Mouse (Mus musculus) heart, postnatal 25 days (tissue): ENCODE results near the gene C130026I21Rik. TPM values are rescaled to one million over a fixed set of nuclear protein-coding genes. Genes with fewer than 3 reads are reported as not detected.
"Not testable (repeated sequence)": the region's sequence is repeated elsewhere in the genome, so short reads cannot be mapped to it uniquely, and the experiment has no call there.

Source experiments
- DNase-seq: peaks from one replicate; pipeline ENCODE4 v3.0.0; 2022; ENCODE audit warnings: low spot score
- intact Hi-C: fragments of 180-260 bp; cut with DNase I; formaldehyde crosslinking; loops from one replicate; pipeline ENCODE4 v1.15.1; 2025
- total RNA-seq, 2 experiments: library from RNA; stranded (reverse); gene quantifications; 2 replicates each; pipeline ENCODE4 v1.2.3; 2021

The C130026I21Rik gene
- total RNA-seq, 2 experiments from 2014 or later: 0.73 TPM

DNA sequence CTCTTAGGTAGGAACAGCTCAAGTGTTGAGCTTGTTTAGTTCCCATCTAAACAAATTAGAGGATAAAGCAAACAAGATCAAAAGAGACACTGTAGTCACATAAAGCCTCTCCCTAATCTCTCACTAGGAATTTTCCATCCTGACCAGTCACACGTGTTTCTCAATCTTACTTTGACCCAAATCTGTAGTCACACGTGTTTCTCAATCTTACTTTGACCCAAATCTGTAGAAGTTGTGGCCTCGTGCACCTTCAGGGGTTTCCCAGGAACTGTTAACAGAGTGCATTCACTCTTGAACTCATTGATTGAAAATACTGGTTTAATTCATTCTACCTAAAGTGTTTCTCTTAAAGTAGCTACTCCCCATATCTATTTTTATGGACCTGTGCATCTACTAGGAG is 197.3 kb downstream of the C130026I21Rik start:
- intact Hi-C loops, DNase-seq: not testable (repeated sequence)

DNA sequence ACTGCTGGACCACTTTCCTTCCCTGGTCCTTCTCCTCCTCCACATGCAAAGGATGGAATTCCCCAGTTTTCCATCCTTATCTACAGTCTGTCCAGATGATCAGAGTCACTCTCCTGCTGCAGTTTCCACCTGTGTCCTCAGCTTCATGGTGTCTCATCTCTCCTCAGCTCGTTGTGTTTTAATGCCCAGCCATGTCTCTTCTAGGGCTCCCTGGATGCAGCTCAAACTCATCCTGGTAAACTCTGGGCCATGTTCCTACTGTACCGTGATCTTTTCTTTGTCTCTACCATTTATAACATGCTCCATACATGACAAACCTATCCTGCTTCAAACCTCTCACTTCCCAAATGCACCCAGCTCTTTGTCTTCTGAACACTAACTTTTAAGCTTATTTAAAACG is 198.7 kb downstream of the C130026I21Rik start:
- DNase-seq, intact Hi-C loops: not testable (repeated sequence)

DNA sequence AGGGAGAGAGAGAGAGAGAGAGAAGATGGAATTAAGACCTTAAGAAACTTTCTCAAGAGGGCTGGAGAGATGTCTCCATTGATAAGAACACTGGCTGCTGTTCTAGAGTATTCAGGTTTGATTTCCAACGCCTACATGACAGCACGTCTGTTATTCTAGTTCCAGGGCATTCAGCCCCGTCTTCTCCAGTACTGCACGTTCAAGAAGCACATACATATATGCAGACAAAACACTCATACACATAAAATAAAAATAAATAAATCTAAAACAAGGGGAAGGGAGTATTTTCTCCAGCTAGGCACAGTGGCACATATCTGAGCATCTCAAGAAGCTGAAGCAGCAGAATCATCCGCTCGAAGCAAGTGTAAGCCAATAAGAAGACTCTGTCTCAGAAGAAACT is 234.6 kb downstream of the C130026I21Rik start:
- DNase-seq, intact Hi-C loops: not testable (repeated sequence)

DNA sequence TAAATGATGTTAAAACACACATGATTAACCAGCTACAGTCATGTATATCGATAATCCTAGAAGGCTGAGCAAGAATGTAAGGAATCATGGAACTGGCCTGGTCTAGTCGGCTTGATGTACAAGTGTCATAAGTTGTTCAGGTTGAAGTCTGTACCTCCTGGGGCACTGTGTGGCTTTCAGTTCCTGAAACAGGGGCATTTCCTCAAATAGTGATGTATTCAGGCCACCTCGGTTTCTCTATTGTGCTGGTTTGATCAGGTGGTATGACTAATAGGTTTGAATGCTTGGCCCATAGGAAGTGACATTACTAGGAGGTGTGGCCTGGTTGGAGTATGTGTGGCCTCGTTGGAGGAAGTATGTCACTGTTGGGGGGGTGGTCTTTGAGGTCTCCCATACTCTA is 236.0 kb downstream of the C130026I21Rik start:
- intact Hi-C loops, DNase-seq: not testable (repeated sequence)

DNA sequence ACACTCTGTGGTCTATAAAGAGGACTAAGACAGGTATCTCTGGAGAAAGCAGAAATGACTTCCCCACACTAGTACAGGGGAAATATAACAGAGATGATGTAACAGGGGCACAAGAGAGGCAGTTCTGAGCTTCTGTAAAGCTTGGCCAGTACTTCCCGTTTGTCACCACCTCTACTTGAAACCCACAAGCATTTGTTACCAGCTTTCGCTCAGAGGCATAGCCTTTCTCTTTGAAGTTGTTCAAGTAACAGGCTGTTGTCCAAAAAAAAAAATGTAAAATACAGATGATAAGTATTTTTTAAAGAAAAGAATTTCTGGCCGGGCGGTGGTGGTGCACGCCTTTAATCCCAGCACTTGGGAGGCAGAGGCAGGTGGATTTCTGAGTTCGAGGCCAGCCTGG is 236.8 kb downstream of the C130026I21Rik start:
- intact Hi-C loops: not testable (repeated sequence)

DNA sequence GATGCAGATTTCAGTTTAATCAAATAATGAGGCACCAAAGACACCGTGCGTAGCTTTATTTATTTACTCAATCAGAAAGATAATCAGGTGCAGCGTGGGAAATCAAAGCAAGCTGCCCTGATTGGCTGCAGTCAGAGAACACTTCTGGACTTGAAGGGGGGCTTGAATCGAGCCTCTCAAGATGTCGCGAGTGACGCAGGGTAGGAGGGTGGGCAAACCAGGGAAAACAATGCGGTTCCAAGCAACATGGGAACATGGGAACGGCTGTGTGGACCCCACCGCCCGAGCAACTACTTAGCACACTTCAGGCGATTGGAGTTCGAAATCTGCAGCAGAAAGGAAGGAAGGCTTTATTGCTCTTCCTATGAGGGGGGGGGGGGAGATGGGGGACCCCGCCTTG is 240.2 kb downstream of the C130026I21Rik start:
- intact Hi-C loops, DNase-seq: not testable (repeated sequence)

More for the DNA sequence above, 236.8 kb downstream of the C130026I21Rik start:
- DNase-seq: not testable (repeated sequence)

DNA sequence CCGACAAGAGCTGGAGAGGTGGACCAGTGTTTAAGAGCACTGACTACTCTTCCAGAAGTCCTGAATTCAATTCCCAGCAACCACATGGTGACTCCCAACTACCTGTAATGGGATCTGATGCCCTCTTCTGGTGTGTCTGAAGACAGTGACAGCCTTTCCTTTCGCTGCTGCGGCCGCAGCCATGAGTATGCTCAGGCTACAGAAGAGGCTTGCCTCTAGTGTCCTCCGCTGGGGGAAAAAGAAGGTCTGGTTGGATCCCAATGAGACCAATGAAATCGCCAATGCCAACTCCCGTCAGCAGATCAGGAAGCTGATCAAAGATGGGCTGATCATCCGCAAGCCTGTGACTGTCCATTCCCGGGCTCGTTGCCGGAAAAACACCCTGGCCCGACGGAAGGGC is 258.4 kb downstream of the C130026I21Rik start:
- DNase-seq, intact Hi-C loops: not testable (repeated sequence)

DNA sequence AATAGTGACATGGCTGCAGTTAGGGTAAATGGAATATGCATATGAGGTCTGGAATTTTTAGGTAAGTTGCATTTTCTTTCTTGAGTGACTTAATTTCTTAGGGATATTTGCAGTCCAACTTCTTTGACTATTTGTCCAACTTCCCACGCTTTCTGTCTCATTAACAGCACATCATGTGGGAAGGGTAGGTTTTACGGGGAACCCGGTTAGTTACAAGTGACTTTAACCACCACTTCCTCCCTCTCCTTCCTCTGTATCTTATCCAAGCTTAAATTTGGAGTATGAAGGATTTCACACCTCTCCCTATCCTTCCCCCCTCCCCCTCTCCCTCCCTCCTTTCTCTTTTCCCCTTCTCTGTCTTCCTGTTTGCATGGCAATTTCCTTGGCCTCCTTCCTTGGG is 259.4 kb downstream of the C130026I21Rik start:
- intact Hi-C loops, DNase-seq: not testable (repeated sequence)

DNA sequence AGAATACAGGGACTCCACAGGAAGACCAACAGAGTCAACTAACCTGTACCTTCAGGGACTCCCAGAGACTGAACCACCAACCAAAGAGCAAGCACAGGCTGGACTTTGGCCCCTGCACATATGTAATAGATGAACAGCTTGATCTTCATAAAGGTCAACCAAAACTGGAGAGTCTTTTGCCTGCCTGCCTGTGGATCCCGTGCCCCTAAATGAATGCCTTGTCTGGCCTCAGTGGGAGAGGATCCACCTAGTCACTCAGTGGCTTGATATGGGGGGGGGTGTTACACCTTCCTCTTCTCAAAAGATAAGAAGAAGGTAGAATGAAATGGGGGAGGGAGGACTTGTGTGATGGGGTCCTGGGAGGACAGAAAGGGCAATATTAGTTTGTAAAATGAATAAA is 262.6 kb downstream of the C130026I21Rik start:
- DNase-seq, intact Hi-C loops: not testable (repeated sequence)

DNA sequence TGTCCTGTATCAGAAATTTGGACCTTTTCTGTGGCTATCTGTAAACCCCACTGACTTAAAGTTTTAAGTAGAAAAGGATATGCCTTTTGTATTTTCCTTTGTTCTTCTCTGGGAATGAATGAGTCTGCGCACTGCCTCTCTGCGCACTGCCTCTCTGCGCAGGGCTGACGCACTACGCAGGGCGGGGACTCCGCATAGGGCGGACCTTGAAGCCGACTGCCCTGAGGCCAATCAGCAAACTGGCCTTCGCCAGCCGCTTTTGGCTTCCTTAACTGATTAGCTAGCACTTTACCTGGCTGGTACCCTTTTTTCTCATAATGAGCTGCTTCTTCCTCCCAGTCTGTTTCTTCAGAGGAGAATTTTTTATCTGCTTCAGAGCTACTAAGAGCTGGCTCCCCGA is 271.1 kb downstream of the C130026I21Rik start:
- DNase-seq, intact Hi-C loops: not testable (repeated sequence)

DNA sequence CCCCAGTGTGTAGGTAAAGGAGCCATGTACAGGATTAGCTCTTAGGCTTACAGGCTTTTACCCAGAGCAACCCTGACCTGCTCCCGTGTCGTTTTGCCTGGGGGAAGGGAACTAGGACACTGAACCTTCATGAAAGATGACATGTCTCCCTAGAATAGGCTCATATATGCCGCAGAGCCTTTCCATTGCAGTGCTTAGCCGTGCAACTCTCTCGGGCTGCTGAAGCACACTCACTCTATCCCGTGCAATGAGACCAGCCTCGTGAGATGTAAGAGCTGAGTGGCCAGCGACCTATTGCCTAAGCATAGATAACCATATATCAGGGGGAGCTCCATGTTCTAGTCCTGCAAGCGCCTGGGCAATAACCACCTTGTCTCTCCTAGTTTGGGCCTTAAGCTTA is 274.1 kb downstream of the C130026I21Rik start:
- DNase-seq, intact Hi-C loops: not testable (repeated sequence)

DNA sequence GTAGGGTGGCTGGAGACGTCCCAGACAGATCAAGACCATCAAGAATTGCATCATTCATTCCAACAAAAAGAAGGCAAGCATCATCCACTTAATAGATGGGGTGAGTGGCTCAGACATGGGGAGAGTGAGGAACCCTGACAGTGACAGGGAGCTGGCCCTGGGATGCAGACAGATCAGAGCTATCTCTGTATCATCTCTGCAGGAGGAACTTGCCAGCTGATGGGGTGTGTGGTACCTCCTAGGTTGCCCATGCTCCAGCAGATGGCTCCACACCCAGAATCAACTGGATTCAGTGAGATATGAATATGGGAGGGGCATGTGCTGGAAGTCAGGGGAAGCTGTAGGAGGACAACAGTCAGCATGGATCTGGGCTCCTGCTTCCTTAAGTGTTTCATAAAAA is 275.9 kb downstream of the C130026I21Rik start:
- intact Hi-C loops: not testable (repeated sequence)

DNA sequence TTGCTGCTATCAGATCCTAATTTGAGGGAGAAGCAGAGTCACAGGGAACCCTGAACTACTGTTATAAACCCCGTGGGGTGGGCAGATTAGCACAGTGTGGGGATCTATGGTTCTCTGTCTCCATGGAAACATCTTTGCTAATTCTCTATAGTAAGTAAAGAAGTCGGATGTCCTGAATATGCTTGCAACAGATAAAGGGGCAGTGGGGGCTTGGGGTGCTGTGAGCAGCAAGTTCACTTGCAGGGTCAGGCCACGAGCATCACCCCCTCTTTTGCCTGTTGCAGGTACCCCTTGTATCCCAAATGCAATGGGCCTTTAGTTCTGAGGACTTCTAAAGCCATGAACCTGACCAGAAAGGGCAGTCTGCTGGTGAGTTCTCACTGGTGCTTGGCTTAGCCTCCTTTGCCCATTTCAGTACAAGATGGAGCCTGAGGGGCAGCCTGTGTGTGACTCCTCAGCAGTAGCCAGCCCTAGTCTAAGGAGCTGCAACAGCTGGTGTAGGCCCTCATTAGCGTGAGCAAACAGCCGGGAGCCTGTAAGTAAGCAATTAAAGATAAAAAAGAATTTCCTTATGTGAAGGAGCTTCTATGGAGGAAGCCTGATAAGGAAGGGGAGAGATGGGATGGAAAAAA is 276.6 kb downstream of the C130026I21Rik start:
- intact Hi-C loops, DNase-seq: not testable (repeated sequence)

More for the DNA sequence above, 275.9 kb downstream of the C130026I21Rik start:
- not testable (repeated sequence) for DNase-seq

DNA sequence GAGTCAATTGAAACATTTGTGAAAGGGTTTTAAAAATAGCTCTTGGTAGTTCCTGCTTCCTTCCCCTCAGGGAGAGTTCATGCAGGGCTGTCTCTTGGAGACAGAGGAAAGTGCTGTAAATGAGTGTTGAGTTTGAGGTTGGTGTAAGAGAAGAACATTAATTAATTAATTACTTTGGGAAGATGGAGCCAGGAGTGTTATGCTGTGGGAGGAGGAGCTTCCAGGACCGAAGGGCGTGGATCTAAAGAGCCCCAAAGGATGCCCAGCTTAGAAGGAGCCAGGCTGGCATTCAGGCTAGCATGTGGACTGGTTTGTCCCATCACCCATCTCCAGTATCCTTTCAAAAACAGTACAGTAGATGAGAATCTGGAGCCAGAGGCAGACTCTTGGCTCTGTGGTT is 277.1 kb downstream of the C130026I21Rik start:
- intact Hi-C loops, DNase-seq: not testable (repeated sequence)

DNA sequence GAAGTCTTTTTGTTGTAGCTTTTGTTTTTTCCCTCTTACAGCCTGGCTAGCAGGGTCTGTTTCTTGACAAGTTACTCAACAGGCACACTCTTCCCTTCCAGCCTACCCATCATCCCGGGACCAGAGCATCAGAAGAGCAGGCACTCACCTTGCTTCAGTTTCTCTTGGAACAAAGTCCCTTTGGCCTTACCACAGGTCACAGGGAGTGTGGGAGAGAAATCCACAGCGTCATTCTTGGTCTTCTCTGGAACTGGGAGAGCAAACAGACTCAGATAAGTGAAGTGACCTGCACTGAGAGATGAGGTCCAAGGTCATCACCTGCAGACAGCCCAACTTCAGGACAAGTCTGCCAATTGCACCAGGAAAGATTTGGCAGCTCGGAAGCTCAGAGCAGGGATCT is 277.5 kb downstream of the C130026I21Rik start:
- DNase-seq, intact Hi-C loops: not testable (repeated sequence)

DNA sequence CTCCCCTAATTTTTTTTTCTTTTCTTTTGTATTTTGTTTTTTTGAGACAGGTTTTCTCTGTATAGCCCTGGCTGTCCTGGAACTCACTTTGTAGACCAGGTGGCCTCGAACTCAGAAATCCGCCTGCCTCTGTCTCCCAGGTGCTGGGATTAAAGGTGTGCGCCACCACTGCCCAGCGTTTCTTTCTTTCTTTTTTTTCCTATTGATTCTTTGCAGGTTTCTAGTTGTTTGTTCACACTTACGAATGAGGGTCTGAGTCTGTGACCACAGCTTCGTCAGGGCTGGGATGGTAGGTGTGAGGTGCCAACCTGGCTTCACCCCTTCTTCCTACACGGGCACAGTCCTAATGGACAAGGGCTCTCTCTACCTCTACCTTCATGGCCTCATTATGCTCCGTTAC is 281.3 kb downstream of the C130026I21Rik start:
- intact Hi-C loops, DNase-seq: not testable (repeated sequence)

DNA sequence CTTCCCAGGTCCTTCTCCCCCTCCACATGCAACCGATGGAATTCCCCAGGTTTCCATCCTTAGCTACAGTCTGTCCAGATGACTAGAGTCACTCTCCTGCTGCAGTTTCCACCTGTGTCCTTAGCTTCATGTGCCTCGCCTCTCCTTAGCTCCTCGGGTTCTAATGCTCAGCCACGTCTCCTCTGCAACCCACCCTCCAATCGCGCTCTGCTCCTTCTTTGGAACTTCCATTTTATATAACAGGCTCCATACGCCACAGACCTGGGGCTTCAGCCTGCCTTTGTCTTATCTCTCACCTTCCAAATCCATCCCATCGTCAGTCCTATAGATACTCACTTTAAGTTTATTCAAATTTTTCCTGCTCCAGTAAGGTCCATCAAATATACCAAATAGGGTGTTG is 282.6 kb downstream of the C130026I21Rik start:
- DNase-seq, intact Hi-C loops: not testable (repeated sequence)

DNA sequence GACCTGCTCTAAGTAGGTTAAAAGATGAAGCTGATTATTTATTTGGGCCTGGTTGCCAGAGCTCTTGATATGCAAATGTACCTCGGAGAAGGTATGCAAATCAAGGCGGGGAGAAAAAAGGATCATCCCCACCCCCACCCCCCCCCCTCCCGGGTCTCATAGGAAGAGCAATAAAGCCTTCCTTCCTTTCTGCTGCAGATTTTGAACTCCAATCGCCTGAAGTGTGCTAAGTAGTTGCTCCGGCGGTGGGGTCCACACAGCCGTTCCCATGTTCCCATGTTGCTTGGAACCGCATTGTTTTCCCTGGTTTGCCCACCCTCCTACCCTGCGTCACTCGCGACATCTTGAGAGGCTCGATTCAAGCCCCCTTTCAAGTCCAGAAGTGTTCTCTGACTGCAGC is 308.6 kb downstream of the C130026I21Rik start:
- intact Hi-C loops, DNase-seq: not testable (repeated sequence)

DNA sequence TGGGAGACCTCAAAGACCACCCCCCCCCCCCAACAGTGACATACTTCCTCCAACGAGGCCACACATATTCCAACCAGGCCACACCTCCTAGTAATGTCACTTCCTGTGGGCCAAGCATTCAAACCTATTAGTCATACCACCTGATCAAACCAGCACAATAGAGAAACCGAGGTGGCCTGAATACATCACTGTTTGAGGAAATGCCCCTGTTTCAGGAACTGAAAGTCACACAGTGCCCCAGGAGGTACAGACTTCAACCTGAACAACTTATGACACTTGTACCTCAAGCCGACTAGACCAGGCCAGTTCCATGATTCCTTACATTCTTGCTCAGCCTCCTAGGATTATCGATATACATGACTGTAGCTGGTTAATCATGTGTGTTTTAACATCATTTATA is 312.7 kb downstream of the C130026I21Rik start:
- DNase-seq, intact Hi-C loops: not testable (repeated sequence)

DNA sequence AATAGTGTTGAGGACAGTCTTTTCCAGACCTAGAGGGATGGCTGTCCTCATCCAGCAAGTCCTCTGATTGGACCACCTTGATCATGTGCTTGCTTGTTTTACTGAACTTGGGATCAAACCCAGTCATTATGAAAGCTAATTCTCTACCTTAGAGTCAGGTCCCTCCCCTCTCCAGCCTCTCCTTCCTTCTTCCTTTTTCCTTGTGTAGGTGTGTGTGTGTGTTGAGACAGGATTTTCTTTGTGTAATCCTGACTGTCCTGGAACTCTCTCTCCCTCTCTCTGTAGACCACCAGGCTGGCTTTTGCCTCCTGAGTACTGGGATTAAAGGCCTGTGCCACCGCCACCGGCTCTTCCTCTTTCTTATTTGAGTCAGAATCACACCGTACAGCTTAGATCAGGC is 313.6 kb downstream of the C130026I21Rik start:
- intact Hi-C loops, DNase-seq: not testable (repeated sequence)

DNA sequence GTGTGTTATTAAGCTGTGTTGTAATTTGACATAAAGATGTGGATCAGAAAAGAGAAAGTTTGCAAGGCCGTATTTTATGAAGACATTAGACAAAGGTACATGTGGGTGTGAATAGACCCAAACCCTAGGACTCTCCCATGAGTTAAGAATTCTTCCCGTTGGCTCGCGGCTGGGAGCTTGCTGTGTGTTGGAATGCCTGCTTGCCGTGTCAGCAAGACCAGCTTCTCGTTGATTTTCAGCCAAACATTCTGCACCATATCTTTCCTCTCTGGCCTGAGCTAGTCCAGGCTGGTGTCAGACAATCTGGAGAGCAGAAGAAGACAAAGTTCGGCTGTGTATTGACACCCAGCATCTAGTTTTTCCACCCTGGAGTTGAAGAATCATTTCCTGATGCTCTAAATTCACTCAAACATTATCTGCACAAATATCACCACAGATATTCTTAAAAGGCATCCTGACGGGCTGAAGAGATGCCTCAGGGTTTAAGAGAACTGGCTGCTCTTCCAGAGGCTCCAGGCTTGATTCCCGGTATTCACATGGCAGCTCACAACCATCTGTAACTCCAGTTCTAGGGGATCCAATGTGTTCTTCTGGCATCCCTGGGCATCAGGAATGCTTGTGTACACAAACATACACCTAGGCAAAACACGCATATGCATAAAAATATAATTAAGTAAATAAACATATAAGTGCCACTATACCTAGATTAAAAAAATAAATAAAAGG is 317.7 kb downstream of the C130026I21Rik start:
- no peak for DNase-seq
- intact Hi-C loops: no loop called here
